Mouse (Mus musculus) heart, adult 2 months (tissue): ENCODE results near the gene Rars. TPM values are rescaled to one million over a fixed set of nuclear protein-coding genes. Genes with fewer than 3 reads are reported as not detected.

ENCODE experiments used
- DNase-seq, 2 experiments: peaks; one replicate each; pipeline ENCODE4 v3.0.0; 2021
- H3K27ac ChIP-seq: fragments of 200-600 bp; 2 replicates; pipeline ENCODE4 v1.8.1; 2022
- H3K27me3 ChIP-seq: fragments of 200-500 bp; 2 replicates; pipeline ENCODE4 v1.6.1; 2012; ENCODE audit warnings: mild to moderate bottlenecking, low read length, inconsistent platforms, mixed read lengths; ENCODE audit not compliant: control insufficient read depth, insufficient read depth
- H3K36me3 ChIP-seq: fragments of 200-500 bp; 2 replicates; pipeline ENCODE4 v1.6.1; 2012; ENCODE audit warnings: low read length, inconsistent platforms; ENCODE audit not compliant: control insufficient read depth, insufficient read depth
- H3K4me1 ChIP-seq: fragments of 200-500 bp; 2 replicates; pipeline ENCODE4 v1.6.1; 2011; ENCODE audit warnings: low read length; ENCODE audit not compliant: control insufficient read depth, insufficient read depth
- H3K4me3 ChIP-seq: fragments of 200-600 bp; 2 replicates; pipeline ENCODE4 v1.8.1; 2022
- H3K79me2 ChIP-seq: fragments of 200-500 bp; replicated peaks from 2 replicates; pipeline ENCODE4 v1.6.1; 2012; ENCODE audit warnings: mild to moderate bottlenecking, inconsistent platforms, low read length, moderate library complexity, mixed read lengths; ENCODE audit not compliant: control insufficient read depth, insufficient read depth
- H3K9ac ChIP-seq: fragments of 200-500 bp; 2 replicates; pipeline ENCODE4 v1.6.1; 2012; ENCODE audit warnings: low read depth, mild to moderate bottlenecking, control low read depth, inconsistent platforms, low read length, mixed read lengths
- CTCF ChIP-seq: fragments of 200-600 bp; IDR thresholded peaks from 2 replicates; pipeline ENCODE4 v1.8.1; 2022; ENCODE audit warnings: antibody characterized with exemption, mild to moderate bottlenecking, moderate library complexity
- EP300 ChIP-seq: fragments of 200-500 bp; IDR thresholded peaks from 2 replicates; pipeline ENCODE4 v1.6.1; 2011; ENCODE audit warnings: low read depth, low read length, control low read depth; ENCODE audit not compliant: insufficient read depth
- POLR2A ChIP-seq: fragments of 200-500 bp; IDR thresholded peaks from 2 replicates; pipeline ENCODE4 v1.6.1; 2011; ENCODE audit warnings: mild to moderate bottlenecking, low read depth, low read length, control low read depth; ENCODE audit not compliant: insufficient read depth
- WGBS: fragments of 180-500 bp; shearing (Covaris S2); methylation state at CpG from one replicate; pipeline ENCODE4 v1.1.7; 2018; 5-methylcytosine and 5-hydroxymethylcytosine counted together
- intact Hi-C: fragments of 180-260 bp; cut with DNase I; formaldehyde crosslinking; loops from one replicate; pipeline ENCODE4 v1.15.1; 2025
- polyA plus RNA-seq: library from polyadenylated mRNA; depleted of rRNA; stranded (reverse); fragments of >200 nt; gene quantifications from 2 replicates; pipeline ENCODE4 v1.2.3, GENCODE M21; 2012
- total RNA-seq, 2 experiments: library from RNA; stranded (reverse); gene quantifications; 2 replicates each; pipeline ENCODE4 v1.2.3; 2021

Gene Rars
- total and polyA plus RNA-seq, 3 experiments = 11.7 to 37.4 (median 36.3) TPM

DNA sequence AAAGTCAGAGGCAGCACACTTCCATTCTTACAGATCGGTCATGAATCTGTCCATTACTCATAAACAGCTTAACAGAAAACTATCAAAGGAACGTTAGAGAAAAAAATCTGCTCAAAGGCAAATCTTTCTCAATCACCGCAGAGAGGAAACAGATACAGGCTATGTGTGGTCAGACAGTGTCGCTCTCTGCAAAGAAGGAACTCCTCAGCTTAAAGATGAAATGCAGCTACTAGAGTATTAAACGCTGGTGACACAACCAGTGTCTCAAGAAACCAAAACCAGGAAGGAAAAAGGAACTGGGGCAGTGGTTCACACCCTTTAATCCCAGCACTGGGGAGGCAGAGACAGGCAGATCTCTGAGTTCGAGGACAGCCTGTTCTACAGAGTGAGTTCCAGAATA lies 6.6 kb downstream of the Rars start:
- H3K4me1 ChIP-seq = no peaks in the 10 kb centered on the region
- 91% methylated on average over 6 of the region's 6 CpGs for WGBS

DNA sequence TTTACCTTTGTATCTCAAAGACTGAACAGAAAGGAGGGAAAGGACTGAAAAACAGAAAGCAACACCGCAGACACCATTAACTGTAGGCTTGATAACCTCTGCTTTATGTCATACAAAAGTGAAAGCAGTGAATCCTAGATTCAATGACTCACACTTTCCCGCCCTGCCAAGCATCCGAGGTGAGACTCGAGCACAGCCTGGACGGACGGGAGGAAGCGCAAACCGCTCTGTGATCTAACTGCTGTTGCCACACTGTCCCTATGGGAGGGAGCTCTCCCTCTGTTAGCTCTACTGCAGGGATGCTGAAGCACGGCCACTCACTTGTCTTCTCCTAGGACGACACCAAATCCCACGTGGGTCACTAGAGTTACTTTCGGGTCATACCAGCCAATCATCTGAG lies 18.0 kb downstream of the Rars start:
- intact Hi-C loops = no loop called here
- WGBS = 74% methylated on average over 12 of the region's 12 CpGs
- Histone ChIP-seq H3K27ac (no peak overlapping the region), H3K4me3 (no peak overlapping the region), H3K36me3 (no peaks in the 10 kb centered on the region; the same call in 1 of the 2 replicates), H3K79me2 (no peaks in the 10 kb centered on the region), H3K9ac (no peak overlapping the region), H3K4me1 (no peaks in the 10 kb centered on the region), H3K27me3 (no peaks in the 10 kb centered on the region)
- no peak for DNase-seq
- TF ChIP-seq EP300 (no peak), POLR2A (no peak), CTCF (no peak)

More for the DNA sequence above, 6.6 kb downstream of the Rars start:
- H3K27me3 ChIP-seq = no peaks in the 10 kb centered on the region
- intact Hi-C loops = no loop called here
- H3K79me2 ChIP-seq = peaks cover 1% of the 10 kb centered on the region; the same call in 1 of the 2 replicates
- no peak overlapping the region for H3K27ac ChIP-seq
- DNase-seq = no peak
- peaks cover 4% of the 10 kb centered on the region for H3K36me3 ChIP-seq
- no peak overlapping the region for H3K9ac ChIP-seq
- H3K4me3 ChIP-seq = no peak overlapping the region
- TF ChIP-seq EP300 (no peak), POLR2A (no peak), CTCF (no peak)

DNA sequence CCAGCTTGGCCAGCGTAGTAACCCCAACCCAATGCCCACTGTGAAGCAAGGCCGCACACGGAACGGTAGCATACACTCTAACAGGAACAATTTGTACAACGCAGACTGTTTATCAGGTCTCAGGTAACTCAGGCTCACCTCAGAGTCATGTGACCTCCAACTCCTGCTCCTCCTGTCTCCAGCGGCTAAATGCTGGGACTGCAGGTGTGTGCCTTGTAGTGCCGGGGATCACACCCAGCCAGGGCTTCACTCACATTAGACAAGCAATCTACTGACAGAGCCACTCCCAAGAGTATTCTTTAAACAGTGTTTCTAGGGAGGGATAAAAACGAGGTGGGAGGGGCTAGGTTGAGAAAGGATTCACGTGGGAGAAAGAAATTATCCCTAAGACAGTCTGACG lies 22.8 kb downstream of the Rars start:
- 88% methylated on average over 10 of the region's 10 CpGs for WGBS

DNA sequence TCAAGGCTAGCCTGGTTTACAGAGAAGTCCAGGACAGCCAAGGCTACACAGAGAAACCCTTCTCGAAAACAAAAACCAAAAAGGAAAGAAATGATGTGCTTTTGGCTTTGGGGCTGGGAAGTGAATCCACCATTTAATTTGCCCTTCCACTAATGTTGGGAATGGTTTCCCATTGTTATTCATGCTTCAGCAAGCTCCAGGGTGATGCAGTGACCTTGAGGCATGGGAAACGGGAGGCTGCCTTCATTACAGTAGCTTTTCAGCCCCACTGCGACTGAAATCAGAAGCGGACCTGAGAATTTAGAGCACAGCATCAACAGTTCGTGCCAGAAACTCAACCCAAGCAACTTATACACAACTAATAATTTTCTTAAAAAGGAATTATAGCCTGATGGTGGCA lies 33.0 kb downstream of the Rars start:
- no peaks in the 10 kb centered on the region for H3K4me1 ChIP-seq
- no peak overlapping the region for H3K27ac ChIP-seq
- H3K79me2 ChIP-seq = no peaks in the 10 kb centered on the region
- peaks cover 12% of the 10 kb centered on the region for H3K27me3 ChIP-seq
- WGBS = 68% methylated on average over 5 of the region's 5 CpGs
- no peak for DNase-seq
- H3K36me3 ChIP-seq = no peaks in the 10 kb centered on the region
- no peak overlapping the region for H3K4me3 ChIP-seq
- intact Hi-C loops = no loop called here
- no peak for TF ChIP-seq CTCF
- TF ChIP-seq POLR2A = no peak
- TF ChIP-seq EP300 = no peak
- no peak overlapping the region for H3K9ac ChIP-seq

More for the DNA sequence above, 22.8 kb downstream of the Rars start:
- no peak for TF ChIP-seq CTCF
- no peak for TF ChIP-seq EP300
- no peak for TF ChIP-seq POLR2A
- intact Hi-C loops = no loop called here
- Histone ChIP-seq H3K36me3 (no peaks in the 10 kb centered on the region), H3K9ac (no peak overlapping the region), H3K4me3 (no peak overlapping the region), H3K27ac (no peak overlapping the region), H3K79me2 (no peaks in the 10 kb centered on the region), H3K4me1 (no peaks in the 10 kb centered on the region), H3K27me3 (no peaks in the 10 kb centered on the region)
- no peak for DNase-seq

DNA sequence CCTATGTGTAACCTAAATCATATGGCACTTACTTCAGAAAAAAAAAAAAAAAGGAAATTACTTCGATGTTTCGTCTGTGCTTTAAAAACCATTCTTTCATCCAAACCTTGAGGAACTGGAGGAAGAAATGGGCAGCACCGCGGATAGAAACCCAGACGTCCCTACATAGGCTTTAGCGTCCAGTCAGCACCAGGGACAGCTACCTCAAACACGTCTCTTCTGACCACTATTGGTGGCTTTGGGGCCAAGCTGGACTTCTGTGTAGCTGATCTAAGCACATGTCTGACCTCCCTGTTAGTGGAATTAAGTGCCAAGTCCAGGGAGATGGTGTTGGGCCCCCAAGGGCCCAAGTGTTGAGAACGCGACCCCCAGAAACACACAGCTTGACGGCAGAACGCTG lies 35.4 kb downstream of the Rars start, which contains the start of gene Fbll1:
Gene Fbll1 (minus strand): TSS at position 11 of the 400 bp plus-strand sequence.
- H3K27ac ChIP-seq = no peak within 1 kb of the TSS
- no peak for TF ChIP-seq POLR2A
- TF ChIP-seq EP300 = no peak
- no peak for TF ChIP-seq CTCF
- H3K4me3 ChIP-seq = no peak within 1 kb of the TSS
- peaks cover 12% of the 10 kb centered on the region for H3K27me3 ChIP-seq
- peak in 1 of 2 experiments; percentile 22 for DNase-seq
- WGBS = 17% methylated on average over 11 of the region's 11 CpGs
- H3K9ac ChIP-seq = no peak within 1 kb of the TSS
- no peaks in the 10 kb centered on the region for H3K4me1 ChIP-seq
- H3K79me2 ChIP-seq = no peaks in the 10 kb centered on the region
- intact Hi-C loops = no loop called here
- no peaks in the 10 kb centered on the region for H3K36me3 ChIP-seq

DNA sequence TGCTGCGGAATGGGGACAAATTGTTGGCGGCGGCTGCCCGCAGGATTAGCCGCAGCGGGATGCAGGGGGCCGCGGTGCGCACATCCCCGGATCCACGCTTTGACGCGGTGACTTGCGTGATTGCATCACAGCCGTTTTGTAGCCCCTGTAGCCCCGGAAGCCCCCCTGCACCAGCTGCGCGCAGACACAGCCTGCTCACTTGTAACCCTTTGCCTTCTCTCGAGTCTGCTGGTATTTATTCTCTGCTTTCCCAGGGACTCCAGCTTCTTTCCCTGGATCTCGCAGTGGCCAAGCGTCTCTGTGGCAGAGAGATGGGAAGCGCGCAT lies 35.8 kb downstream of the Rars start:
- Histone ChIP-seq H3K27ac (no peak overlapping the region), H3K4me1 (no peaks in the 10 kb centered on the region), H3K36me3 (no peaks in the 10 kb centered on the region), H3K4me3 (no peak overlapping the region), H3K27me3 (peaks cover 12% of the 10 kb centered on the region), H3K9ac (no peak overlapping the region), H3K79me2 (no peaks in the 10 kb centered on the region)
- TF ChIP-seq CTCF (no peak), EP300 (no peak), POLR2A (no peak)
- 4% methylated on average over 23 of the region's 23 CpGs for WGBS
- intact Hi-C loops = no loop called here
- DNase-seq = no peak
